Mouse (Mus musculus): ENCODE results near the gene Tagap1.
"Not testable (repeated sequence)": the region's sequence is repeated elsewhere in the genome, so short reads cannot be mapped to it uniquely, and the experiment has no call there.

- not testable (repeated sequence) for TF ChIP-seq CTCF, EP300 (IDR thresholded peaks at IDR 0.05; ENCODE audit: low read depth)
Observed at GRCm38 (mm10) chr17:6914066-6914465, 46.9 kb downstream of the Tagap1 start.
